Mouse (Mus musculus) ES-Bruce4 (cell line): ENCODE results near the gene Mt2.

ENCODE experiments used
- CTCF ChIP-seq: IDR thresholded peaks from one replicate; pipeline ENCODE4 v1.8.1; 2011; ENCODE audit warnings: low read depth, low read length
- EP300 ChIP-seq: IDR thresholded peaks from 2 replicates; pipeline ENCODE4 v1.6.1; 2011; ENCODE audit warnings: low read depth, low read length; ENCODE audit not compliant: insufficient read depth
- POLR2A ChIP-seq: IDR thresholded peaks from one replicate; pipeline ENCODE4 v1.8.1; 2011; ENCODE audit warnings: low read length; ENCODE audit not compliant: insufficient read depth

- TF ChIP-seq POLR2A: no peak
- TF ChIP-seq CTCF: peak; percentile 96
- no peak for TF ChIP-seq EP300
These were observed 33.3 kb downstream of the Mt2 start for GRCm38 (mm10) chr8:94205736-94206135.
